10 mouse cellular contexts compared by ENCODE assay signal in the genomic region with DNA sequence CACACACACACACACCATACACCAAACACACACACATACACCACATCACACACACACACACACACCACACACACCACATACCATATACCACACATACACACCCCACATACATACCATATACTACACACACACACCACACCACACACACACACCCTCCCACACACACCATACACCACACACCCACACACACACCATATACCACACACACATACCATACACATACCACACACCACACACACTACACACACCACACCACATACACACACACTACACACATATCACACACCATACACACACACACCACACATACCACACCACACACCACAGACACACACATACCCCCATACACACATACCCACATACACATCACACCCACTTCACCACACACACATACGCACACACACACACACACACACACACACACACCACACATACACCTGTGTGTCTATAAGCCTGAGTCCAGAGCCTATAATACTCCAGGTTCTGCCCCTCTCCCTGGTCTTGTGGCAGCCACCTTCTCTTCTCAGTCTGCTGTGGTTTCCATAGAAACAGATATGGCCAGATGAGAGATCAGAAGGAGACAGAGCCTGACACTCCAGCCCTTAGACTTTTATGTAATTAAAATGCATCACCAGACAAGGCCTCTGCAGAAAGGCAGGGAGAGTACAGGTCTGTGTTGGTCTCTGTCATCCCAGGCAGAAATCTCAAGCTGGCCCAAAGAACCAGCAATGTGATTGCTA.
DNase-seq lines count a peak whose midpoint lies in the region; ATAC-seq lines count a peak whose summit lies in the region.
"Had no signal": no experiment of that assay in that cellular context is flagged by ENCODE, and none has a peak within 500 bp of the region (broad histone marks: within the 10 kb centered on the region; RNA-seq: fewer than 3 reads in every experiment).

No protein-coding gene starts in this region.

- no peaks in the 10 kb centered on the region for H3K36me3 ChIP-seq in forebrain, embryonic 11.5 days (ENCODE audit: control insufficient read depth, insufficient read depth, low read length)
- H3K36me3 ChIP-seq in forebrain, embryonic 10.5 days (replicated peaks), result no peaks in the 10 kb centered on the region
- no peaks in the 10 kb centered on the region for H3K36me3 ChIP-seq in lung, embryonic 16.5 days (ENCODE audit: control insufficient read depth, insufficient read depth, low read length)
- no peaks in the 10 kb centered on the region for H3K36me3 ChIP-seq in limb, embryonic 10.5 days
- no peaks in the 10 kb centered on the region for H3K36me3 ChIP-seq in stomach, embryonic 16.5 days (ENCODE audit: control insufficient read depth, insufficient read depth, low read length)

- H3K4me3 ChIP-seq in forebrain, embryonic 11.5 days (ENCODE audit: low read depth, low read length), result no peak overlapping the region
- H3K4me3 ChIP-seq in forebrain, embryonic 10.5 days, result no peak overlapping the region
- no peak overlapping the region for H3K4me3 ChIP-seq in lung, embryonic 16.5 days (ENCODE audit: low read length)
- H3K4me3 ChIP-seq in limb, embryonic 10.5 days, result no peak overlapping the region
- no peak overlapping the region for H3K4me3 ChIP-seq in stomach, embryonic 16.5 days (replicated peaks; ENCODE audit: low read length)

- no peaks in the 10 kb centered on the region for H3K27me3 ChIP-seq in forebrain, embryonic 11.5 days (ENCODE audit: control insufficient read depth, insufficient read depth, low read length)
- no peaks in the 10 kb centered on the region for H3K27me3 ChIP-seq in forebrain, embryonic 10.5 days (ENCODE audit: poor library complexity, severe bottlenecking)
- no peaks in the 10 kb centered on the region for H3K27me3 ChIP-seq in lung, embryonic 16.5 days (ENCODE audit: control insufficient read depth, insufficient read depth, low read depth, low read length)
- H3K27me3 ChIP-seq in limb, embryonic 10.5 days (ENCODE audit: low read depth, poor library complexity, severe bottlenecking), result no peaks in the 10 kb centered on the region
- H3K27me3 ChIP-seq in stomach, embryonic 16.5 days (ENCODE audit: control insufficient read depth, insufficient read depth, low read length), result no peaks in the 10 kb centered on the region

- no peak overlapping the region for H3K27ac ChIP-seq in forebrain, embryonic 11.5 days (ENCODE audit: low read depth, low read length)
- no peak overlapping the region for H3K27ac ChIP-seq in forebrain, embryonic 10.5 days
- H3K27ac ChIP-seq in lung, embryonic 16.5 days (ENCODE audit: low read length), result no peak overlapping the region
- peak overlapping the region; percentile 88 for H3K27ac ChIP-seq in limb, embryonic 10.5 days
- H3K27ac ChIP-seq in stomach, embryonic 16.5 days (ENCODE audit: low read length), result no peak overlapping the region

- no peak overlapping the region for H3K4me2 ChIP-seq in forebrain, embryonic 11.5 days (ENCODE audit: low read depth, low read length, severe bottlenecking)
- H3K4me2 ChIP-seq in lung, embryonic 16.5 days (ENCODE audit: low read depth, low read length), result no peak overlapping the region
- H3K4me2 ChIP-seq in stomach, embryonic 16.5 days (ENCODE audit: low read depth, low read length), result no peak overlapping the region

- 82% methylated on average over 1 of the region's 1 CpGs for WGBS in forebrain, embryonic 11.5 days
- WGBS in forebrain, embryonic 10.5 days, result 95% methylated on average over 1 of the region's 1 CpGs
- 88% methylated on average over 1 of the region's 1 CpGs for WGBS in lung, embryonic 16.5 days
- 100% methylated on average over 1 of the region's 1 CpGs for WGBS in limb, embryonic 10.5 days
- 96% methylated on average over 1 of the region's 1 CpGs for WGBS in stomach, embryonic 16.5 days

- no peak for DNase-seq in forebrain, embryonic 11.5 days (ENCODE audit: low spot score)
- no peak for DNase-seq in forebrain, embryonic 10.5 days (ENCODE audit: extremely low spot score, low spot score)
- no peak for DNase-seq in lung, postnatal 10 days
- DNase-seq in limb, embryonic 10.5 days (ENCODE audit: low spot score), result no peak
- no peak for DNase-seq in Muller cell, postnatal 12 days (ENCODE audit: inconsistent ontology term)
- DNase-seq in urinary bladder, adult 2 months (ENCODE audit: low spot score), result no peak
- DNase-seq: cerebellum, postnatal 36 days; heart, postnatal 4 days had no signal

- peak; percentile 23; the same call in 1 of the 2 replicates for ATAC-seq in forebrain, embryonic 11.5 days (replicated peaks; ENCODE audit: low FRiP score)
- ATAC-seq in lung, embryonic 16.5 days (ENCODE audit: low read depth), result peak; percentile 16; the same call in 1 of the 2 replicates
- ATAC-seq in stomach, embryonic 16.5 days (ENCODE audit: insufficient read depth, low FRiP score), result 0 out of 2 replicates have a peak, but pooled peaks have one; percentile 23

- H3K9me3 ChIP-seq in forebrain, embryonic 11.5 days (ENCODE audit: control insufficient read depth, low read length), result no peaks in the 10 kb centered on the region
- no peaks in the 10 kb centered on the region for H3K9me3 ChIP-seq in forebrain, embryonic 10.5 days
- H3K9me3 ChIP-seq in lung, embryonic 16.5 days (ENCODE audit: control insufficient read depth, low read length), result no peaks in the 10 kb centered on the region
- no peaks in the 10 kb centered on the region for H3K9me3 ChIP-seq in limb, embryonic 10.5 days (replicated peaks)
- no peaks in the 10 kb centered on the region for H3K9me3 ChIP-seq in stomach, embryonic 16.5 days (replicated peaks; ENCODE audit: control insufficient read depth, low read length)

- H3K9ac ChIP-seq in forebrain, embryonic 11.5 days (ENCODE audit: low read length), result no peak overlapping the region
- H3K9ac ChIP-seq in lung, embryonic 16.5 days (ENCODE audit: low read length), result no peak overlapping the region
- no peak overlapping the region for H3K9ac ChIP-seq in stomach, embryonic 16.5 days (ENCODE audit: low read length)

- H3K4me1 ChIP-seq in forebrain, embryonic 11.5 days (replicated peaks; ENCODE audit: control insufficient read depth, insufficient read depth, low read length), result 0 out of 2 replicates have a peak, but pooled peaks cover 2% of the 10 kb centered on the region
- peaks cover 29% of the 10 kb centered on the region for H3K4me1 ChIP-seq in forebrain, embryonic 10.5 days
- H3K4me1 ChIP-seq in lung, embryonic 16.5 days (replicated peaks; ENCODE audit: control insufficient read depth, insufficient read depth, low read length), result peaks cover 6% of the 10 kb centered on the region; the same call in 1 of the 2 replicates
- peaks cover 35% of the 10 kb centered on the region for H3K4me1 ChIP-seq in limb, embryonic 10.5 days
- peaks cover 3% of the 10 kb centered on the region; the same call in 1 of the 2 replicates for H3K4me1 ChIP-seq in stomach, embryonic 16.5 days (ENCODE audit: control insufficient read depth, insufficient read depth, low read length)
